Mouse (Mus musculus) myocyte (in vitro differentiated cells): Measurements from ENCODE around the gene Cdk18. TPM values are rescaled to one million over a fixed set of nuclear protein-coding genes. Genes with fewer than 3 reads are reported as not detected.
"Not testable (repeated sequence)": the region's sequence is repeated elsewhere in the genome, so short reads cannot be mapped to it uniquely, and the experiment has no call there.

Experiments used
- H3K27me3 ChIP-seq: one replicate; pipeline ENCODE4 v1.6.1; 2011; ENCODE audit not compliant: control insufficient read depth, insufficient read depth, insufficient read length
- H3K36me3 ChIP-seq: one replicate; pipeline ENCODE4 v1.6.1; 2011; ENCODE audit not compliant: control insufficient read depth, insufficient read depth
- H3K4me2 ChIP-seq: one replicate; pipeline ENCODE4 v1.6.1; 2011; ENCODE audit warnings: low read depth, control low read depth
- H3K4me3 ChIP-seq: one replicate; pipeline ENCODE4 v1.5.1; 2011; ENCODE audit warnings: mild to moderate bottlenecking, control low read depth, moderate library complexity
- H3K79me2 ChIP-seq: one replicate; pipeline ENCODE4 v1.6.1; 2011; ENCODE audit not compliant: control insufficient read depth, insufficient read depth
- H3ac ChIP-seq: one replicate; pipeline ENCODE4 v1.6.1; 2011; ENCODE audit not compliant: control insufficient read depth, insufficient read length
- CEBPB ChIP-seq: IDR thresholded peaks from 2 replicates; pipeline ENCODE4 v1.6.1; 2011; ENCODE audit warnings: mild to moderate bottlenecking, moderate library complexity; ENCODE audit not compliant: poor library complexity, insufficient read depth, severe bottlenecking
- E2F4 ChIP-seq: IDR thresholded peaks from one replicate; pipeline ENCODE4 v1.6.1; 2011; ENCODE audit warnings: mild to moderate bottlenecking, control low read depth, moderate library complexity; ENCODE audit not compliant: insufficient read depth
- MAX ChIP-seq: IDR thresholded peaks from one replicate; pipeline ENCODE4 v1.6.1; 2011; ENCODE audit warnings: low read depth, mild to moderate bottlenecking, control low read depth
- MYOD1 ChIP-seq, 3 experiments: IDR thresholded peaks; one replicate each; pipeline ENCODE4 v1.6.1; 2011; ENCODE audit warnings: control low read depth in 2 of 3, low read depth in 2 of 3, mild to moderate bottlenecking in 2 of 3, moderate library complexity in 1 of 3; ENCODE audit not compliant: insufficient read length in 2 of 3, control insufficient read depth in 1 of 3
- MYOG ChIP-seq, 3 experiments: IDR thresholded peaks; one replicate each; pipeline ENCODE4 v1.6.1; 2011; ENCODE audit warnings: control low read depth in 2 of 3, low read depth in 2 of 3, mild to moderate bottlenecking in 2 of 3; ENCODE audit not compliant: insufficient read length in 2 of 3, control insufficient read depth in 1 of 3, insufficient read depth in 1 of 3
- POLR2A ChIP-seq: IDR thresholded peaks from one replicate; pipeline ENCODE4 v1.6.1; 2011; ENCODE audit warnings: low read depth, mild to moderate bottlenecking, control low read depth, moderate library complexity; ENCODE audit not compliant: insufficient read length
- POLR2AphosphoS2 ChIP-seq: IDR thresholded peaks from one replicate; pipeline ENCODE4 v1.6.1; 2011; ENCODE audit warnings: low read depth, control low read depth; ENCODE audit not compliant: insufficient read length
- REST ChIP-seq: IDR thresholded peaks from one replicate; pipeline ENCODE4 v1.6.1; 2011; ENCODE audit warnings: mild to moderate bottlenecking, control low read depth, moderate library complexity; ENCODE audit not compliant: insufficient read depth, insufficient read length
- SRF ChIP-seq: IDR thresholded peaks from one replicate; pipeline ENCODE4 v1.6.1; 2011; ENCODE audit warnings: low read depth; ENCODE audit not compliant: control insufficient read depth, insufficient read length
- TCF12 ChIP-seq: IDR thresholded peaks from one replicate; pipeline ENCODE4 v1.6.1; 2011; ENCODE audit warnings: mild to moderate bottlenecking, control low read depth; ENCODE audit not compliant: poor library complexity, insufficient read depth, severe bottlenecking
- TCF3 ChIP-seq: IDR thresholded peaks from one replicate; pipeline ENCODE4 v1.6.1; 2011; ENCODE audit warnings: low read depth, control low read depth; ENCODE audit not compliant: insufficient read length
- USF1 ChIP-seq: IDR thresholded peaks from one replicate; pipeline ENCODE4 v1.6.1; 2011; ENCODE audit warnings: low read depth, mild to moderate bottlenecking, control low read depth, moderate library complexity
- polyA plus RNA-seq: library from polyadenylated mRNA; unstranded; fragments of >200 nt; fragmentation: generic; extraction: Trizol; gene quantifications from one replicate; pipeline ENCODE4 v1.2.1, GENCODE M21; 2012; ENCODE audit warnings: missing spikeins

Cdk18 gene
- polyA plus RNA-seq, 1 experiment, result 33.9 TPM

- Histone ChIP-seq H3K36me3 (no peaks in the 10 kb centered on the region), H3K4me2 (peak overlapping the region; percentile 65), H3ac (no peak overlapping the region), H3K27me3 (peaks cover 14% of the 10 kb centered on the region), H3K79me2 (no peaks in the 10 kb centered on the region), H3K4me3 (no peak overlapping the region)
- TF ChIP-seq USF1, result no peak
- no peak for TF ChIP-seq SRF
- TF ChIP-seq TCF3, result no peak
Measured at GRCm38 (mm10) chr1:132168115-132168767, 28.8 kb upstream of the Cdk18 start.

- TF ChIP-seq TCF3 (no peak), MYOG (IDR thresholded peaks at IDR 0.05; ENCODE audit: control insufficient read depth in 1 of 3, insufficient read depth in 1 of 3, insufficient read length in 2 of 3, low read depth in 2 of 3) (no peak), MAX (no peak), USF1 (no peak), TCF12 (no peak)
Measured at GRCm38 (mm10) chr1:132165859-132166258, 26.4 kb upstream of the Cdk18 start.

GRCm38 (mm10) chr1:132164780-132165518, 25.5 kb upstream of the Cdk18 start:
- Histone ChIP-seq H3K4me2 (no peak overlapping the region), H3K27me3 (peaks cover 12% of the 10 kb centered on the region), H3K79me2 (no peaks in the 10 kb centered on the region), H3K4me3 (no peak overlapping the region), H3ac (no peak overlapping the region), H3K36me3 (no peaks in the 10 kb centered on the region)
- TF ChIP-seq CEBPB, result no peak
- TF ChIP-seq TCF12, result no peak
- TF ChIP-seq USF1, result no peak
- TF ChIP-seq POLR2A, result no peak
- no peak for TF ChIP-seq POLR2AphosphoS2
- TF ChIP-seq SRF, result no peak
- TF ChIP-seq REST, result no peak
- TF ChIP-seq TCF3, result no peak
- TF ChIP-seq MYOG (IDR thresholded peaks at IDR 0.05; ENCODE audit: control insufficient read depth in 1 of 3, insufficient read depth in 1 of 3, insufficient read length in 2 of 3, low read depth in 2 of 3), result no peak
- no peak for TF ChIP-seq MYOD1 (IDR thresholded peaks at IDR 0.05; ENCODE audit: control insufficient read depth in 1 of 3, insufficient read length in 2 of 3, low read depth in 2 of 3)
- no peak for TF ChIP-seq E2F4
- no peak for TF ChIP-seq MAX

More at GRCm38 (mm10) chr1:132165859-132166258, 26.4 kb upstream of the Cdk18 start:
- no peaks in the 10 kb centered on the region for H3K36me3 ChIP-seq
- H3K27me3 ChIP-seq, result peaks cover 21% of the 10 kb centered on the region
- H3K79me2 ChIP-seq, result no peaks in the 10 kb centered on the region
- H3K4me2 ChIP-seq, result no peak overlapping the region
- no peak overlapping the region for H3K4me3 ChIP-seq
- H3ac ChIP-seq, result no peak overlapping the region

- H3K4me3 ChIP-seq, H3K4me2 ChIP-seq, H3ac ChIP-seq, H3K27me3 ChIP-seq, H3K36me3 ChIP-seq, H3K79me2 ChIP-seq: not testable (repeated sequence)
- TF ChIP-seq USF1, result peak; percentile 39
Measured at GRCm38 (mm10) chr1:132162618-132163017, 23.1 kb upstream of the Cdk18 start.

GRCm38 (mm10) chr1:132161211-132161880, 21.9 kb upstream of the Cdk18 start:
- Histone ChIP-seq H3K27me3 (peaks cover 6% of the 10 kb centered on the region), H3K4me3 (no peak overlapping the region), H3K79me2 (no peaks in the 10 kb centered on the region), H3K4me2 (no peak overlapping the region), H3ac (no peak overlapping the region), H3K36me3 (no peaks in the 10 kb centered on the region)
- TF ChIP-seq USF1 (no peak), SRF (no peak), CEBPB (no peak), POLR2A (no peak), REST (no peak), TCF3 (no peak), TCF12 (no peak), POLR2AphosphoS2 (no peak), MYOD1 (IDR thresholded peaks at IDR 0.05; ENCODE audit: control insufficient read depth in 1 of 3, insufficient read length in 2 of 3, low read depth in 2 of 3) (no peak), MYOG (IDR thresholded peaks at IDR 0.05; ENCODE audit: control insufficient read depth in 1 of 3, insufficient read depth in 1 of 3, insufficient read length in 2 of 3, low read depth in 2 of 3) (no peak), E2F4 (no peak), MAX (no peak)
